ENCODE assay signal across 25 mouse cellular contexts in genomic region chr12:102621205-102621604, GRCm38 (mm10).
DNase-seq lines count a peak whose midpoint lies in the region; ATAC-seq and TF ChIP-seq lines count a peak whose summit lies in the region.
"Had no signal": no experiment of that assay in that cellular context is flagged by ENCODE, and none has a peak within 500 bp of the region (broad histone marks: within the 10 kb centered on the region; RNA-seq: fewer than 3 reads in every experiment).

No protein-coding gene starts in this region.

- no peaks in the 10 kb centered on the region for H3K27me3 ChIP-seq in liver, postnatal 0 days (ENCODE audit: insufficient read depth, low read length)
- H3K27me3 ChIP-seq in liver, embryonic 12.5 days (replicated peaks): no peaks in the 10 kb centered on the region
- H3K27me3 ChIP-seq in stomach, postnatal 0 days (ENCODE audit: control insufficient read depth, insufficient read depth, low read length): no peaks in the 10 kb centered on the region
- H3K27me3 ChIP-seq in heart, embryonic 12.5 days (replicated peaks): no peaks in the 10 kb centered on the region
- H3K27me3 ChIP-seq: embryonic facial prominence, embryonic 13.5 days; forebrain, embryonic 12.5 days; limb, embryonic 13.5 days; liver, embryonic 13.5 days; lung, embryonic 15.5 days; neural tube, embryonic 15.5 days had no signal

- ATAC-seq in liver, postnatal 0 days: no peak
- no peak for ATAC-seq in liver, embryonic 12.5 days
- ATAC-seq in granulocyte monocyte progenitor cell, adult 5-6 weeks (replicated peaks; ENCODE audit: poor library complexity, severe bottlenecking): peak; percentile 33; the same call in 1 of the 2 replicates
- peak; percentile 75 for ATAC-seq in megakaryocyte, adult 5-6 weeks (ENCODE audit: poor library complexity, severe bottlenecking)
- ATAC-seq in stomach, postnatal 0 days (ENCODE audit: low FRiP score, low TSS enrichment): peak; percentile 38
- ATAC-seq in heart, embryonic 12.5 days (ENCODE audit: insufficient number of reproducible peaks, low FRiP score): no peak
- ATAC-seq: hindbrain, postnatal 0 days had no signal

- H3K4me1 ChIP-seq in liver, postnatal 0 days (ENCODE audit: insufficient read depth): peaks cover 20% of the 10 kb centered on the region
- peaks cover 36% of the 10 kb centered on the region for H3K4me1 ChIP-seq in liver, embryonic 12.5 days
- H3K4me1 ChIP-seq in stomach, postnatal 0 days (replicated peaks; ENCODE audit: control insufficient read depth, insufficient read depth): peaks cover 2% of the 10 kb centered on the region; the same call in 1 of the 2 replicates
- H3K4me1 ChIP-seq in heart, embryonic 12.5 days (replicated peaks): peaks cover 24% of the 10 kb centered on the region
- H3K4me1 ChIP-seq: lung, embryonic 15.5 days had no signal

- 71% methylated on average over 4 of the region's 4 CpGs for WGBS in liver, postnatal 0 days (ENCODE audit: insufficient replicate concordance)
- WGBS in liver, embryonic 12.5 days (ENCODE audit: insufficient replicate concordance): 57% methylated on average over 4 of the region's 4 CpGs
- 81% methylated on average over 4 of the region's 4 CpGs for WGBS in stomach, postnatal 0 days
- 83% methylated on average over 4 of the region's 4 CpGs for WGBS in heart, embryonic 12.5 days

- DNase-seq in liver, postnatal 0 days: no peak
- DNase-seq in stomach, postnatal 0 days (ENCODE audit: low spot score): no peak
- no peak for DNase-seq in frontal cortex, adult 2 months (ENCODE audit: extremely low spot score in 1 of 2, low spot score in 1 of 2)
- no peak for DNase-seq in layer of hippocampus, postnatal 25 days (ENCODE audit: extremely low spot score in 1 of 2, low spot score in 1 of 2)
- DNase-seq: adrenal gland, postnatal 10 days; cerebellum, adult 8-10 months; cerebellum, postnatal 36 days; embryo, embryonic 11 days; kidney, adult 9 months; kidney, postnatal 25 days; liver, embryonic 13.5 days had no signal

- no peak overlapping the region for H3K4me3 ChIP-seq in liver, postnatal 0 days (ENCODE audit: low read depth, low read length)
- H3K4me3 ChIP-seq in liver, embryonic 12.5 days: no peak overlapping the region
- H3K4me3 ChIP-seq in stomach, postnatal 0 days (ENCODE audit: low read depth, low read length): no peak overlapping the region
- H3K4me3 ChIP-seq in heart, embryonic 12.5 days: no peak overlapping the region
- H3K4me3 ChIP-seq: embryonic facial prominence, embryonic 13.5 days; erythroblast, embryonic 14.5 days; forebrain, embryonic 12.5 days; heart, embryonic 10.5 days; layer of hippocampus, adult 2 months; limb, embryonic 13.5 days; liver, embryonic 13.5 days; lung, embryonic 15.5 days; neural tube, embryonic 15.5 days had no signal

- no peak for TF ChIP-seq CTCF in liver, postnatal 0 days (IDR thresholded peaks at IDR 0.05; ENCODE audit: low read depth)
- no peak for TF ChIP-seq CTCF in stomach, postnatal 0 days (IDR thresholded peaks at IDR 0.05; ENCODE audit: low read depth)

- H3K9me3 ChIP-seq in liver, postnatal 0 days (ENCODE audit: low read length): no peaks in the 10 kb centered on the region
- H3K9me3 ChIP-seq in liver, embryonic 12.5 days (replicated peaks): no peaks in the 10 kb centered on the region
- H3K9me3 ChIP-seq in stomach, postnatal 0 days (ENCODE audit: control insufficient read depth, low read length): no peaks in the 10 kb centered on the region
- no peaks in the 10 kb centered on the region for H3K9me3 ChIP-seq in heart, embryonic 12.5 days (replicated peaks)
- H3K9me3 ChIP-seq: embryonic facial prominence, embryonic 13.5 days; forebrain, embryonic 12.5 days; heart, embryonic 10.5 days; limb, embryonic 13.5 days; liver, embryonic 13.5 days; lung, embryonic 15.5 days; neural tube, embryonic 15.5 days had no signal

- peak overlapping the region; percentile 12; the same call in 1 of the 2 replicates for H3K27ac ChIP-seq in liver, postnatal 0 days (ENCODE audit: low read depth)
- no peak overlapping the region for H3K27ac ChIP-seq in liver, embryonic 12.5 days
- peak overlapping the region; percentile 91 for H3K27ac ChIP-seq in stomach, postnatal 0 days (replicated peaks)
- no peak overlapping the region for H3K27ac ChIP-seq in heart, embryonic 12.5 days (ENCODE audit: poor library complexity, severe bottlenecking)
- H3K27ac ChIP-seq: embryonic facial prominence, embryonic 13.5 days; forebrain, embryonic 12.5 days; heart, embryonic 10.5 days; hindbrain, postnatal 0 days; limb, embryonic 13.5 days; liver, embryonic 13.5 days; lung, embryonic 15.5 days; neural tube, embryonic 15.5 days had no signal

- no peak overlapping the region for H3K4me2 ChIP-seq in liver, postnatal 0 days (ENCODE audit: low read depth, low read length)
- no peak overlapping the region for H3K4me2 ChIP-seq in liver, embryonic 12.5 days
- H3K4me2 ChIP-seq in stomach, postnatal 0 days (replicated peaks; ENCODE audit: low read depth): no peak overlapping the region
- H3K4me2 ChIP-seq in heart, embryonic 12.5 days: no peak overlapping the region
- H3K4me2 ChIP-seq: embryonic facial prominence, embryonic 13.5 days; forebrain, embryonic 12.5 days; limb, embryonic 13.5 days; liver, embryonic 13.5 days; lung, embryonic 15.5 days; midbrain, embryonic 11.5 days; neural tube, embryonic 15.5 days had no signal

- peaks cover 7% of the 10 kb centered on the region; the same call in 1 of the 2 replicates for H3K36me3 ChIP-seq in liver, postnatal 0 days (replicated peaks; ENCODE audit: insufficient read depth, low read length)
- H3K36me3 ChIP-seq in liver, embryonic 12.5 days: no peaks in the 10 kb centered on the region; the same call in 1 of the 2 replicates
- no peaks in the 10 kb centered on the region for H3K36me3 ChIP-seq in stomach, postnatal 0 days (ENCODE audit: control insufficient read depth, insufficient read depth, low read length)
- H3K36me3 ChIP-seq in heart, embryonic 12.5 days: no peaks in the 10 kb centered on the region
- H3K36me3 ChIP-seq: heart, embryonic 10.5 days; limb, embryonic 13.5 days; lung, embryonic 15.5 days had no signal

- H3K9ac ChIP-seq in liver, postnatal 0 days (replicated peaks): no peak overlapping the region
- no peak overlapping the region for H3K9ac ChIP-seq in liver, embryonic 12.5 days
- no peak overlapping the region for H3K9ac ChIP-seq in stomach, postnatal 0 days (ENCODE audit: low read length)
- no peak overlapping the region for H3K9ac ChIP-seq in heart, embryonic 12.5 days
- H3K9ac ChIP-seq: embryonic facial prominence, embryonic 13.5 days; forebrain, embryonic 12.5 days; limb, embryonic 13.5 days; liver, embryonic 13.5 days; lung, embryonic 15.5 days; neural tube, embryonic 15.5 days had no signal

- TF ChIP-seq EP300 in liver, postnatal 0 days (IDR thresholded peaks at IDR 0.05; ENCODE audit: low read depth): no peak
- TF ChIP-seq EP300 in stomach, postnatal 0 days (optimal IDR thresholded peaks at IDR 0.05): no peak

Comparison
In these comparisons a context has a peak if more than half of its experiments do, and no peak if none do; other contexts are left out.
1. H3K27ac ChIP-seq: peak in liver, postnatal 0 days (single experiment) and stomach, postnatal 0 days (single experiment); none in liver, embryonic 12.5 days (single experiment) and heart, embryonic 12.5 days (single experiment).
2. ATAC-seq: peak in granulocyte monocyte progenitor cell, adult 5-6 weeks (single experiment), megakaryocyte, adult 5-6 weeks (single experiment) and stomach, postnatal 0 days (single experiment); none in liver, postnatal 0 days (single experiment), liver, embryonic 12.5 days (single experiment) and heart, embryonic 12.5 days (single experiment).